Mouse (Mus musculus) CH12.LX (cell line): ENCODE measurements around the gene Pigr. TPM values are rescaled to one million over a fixed set of nuclear protein-coding genes. Genes with fewer than 3 reads are reported as not detected.

Source experiments
- DNase-seq: peaks from one replicate; pipeline ENCODE4 v3.0.0-alpha.2; 2013; ENCODE audit errors: extremely low read depth
- H3K27ac ChIP-seq: 2 replicates; pipeline ENCODE4 v1.5.1; 2012; ENCODE audit warnings: low read depth, mild to moderate bottlenecking, control low read depth, moderate library complexity; ENCODE audit not compliant: insufficient read depth
- H3K27me3 ChIP-seq: replicated peaks from 2 replicates; pipeline ENCODE3; 2012; ENCODE audit warnings: inconsistent platforms
- H3K36me3 ChIP-seq, 2 experiments: replicated peaks in 1 of 2; 2 replicates each; pipeline versions ENCODE3 to v1.6.1; 2012; ENCODE audit warnings: inconsistent platforms in 1 of 2, low read length in 1 of 2, mild to moderate bottlenecking in 1 of 2, mixed read lengths in 1 of 2, moderate library complexity in 1 of 2; ENCODE audit not compliant: control insufficient read depth in 1 of 2, insufficient read depth in 1 of 2
- H3K4me1 ChIP-seq, 2 experiments: 2 replicates each; pipeline ENCODE4 v1.6.1; 2012; ENCODE audit warnings: inconsistent platforms in 1 of 2, moderate library complexity in 1 of 2; ENCODE audit not compliant: insufficient read depth in 2 of 2, control insufficient read depth in 1 of 2
- H3K4me2 ChIP-seq: 2 replicates; pipeline ENCODE4 v1.6.1; 2012; ENCODE audit warnings: low read depth, mild to moderate bottlenecking, control low read depth; ENCODE audit not compliant: poor library complexity, insufficient read depth, severe bottlenecking
- H3K4me3 ChIP-seq, 3 experiments: fragments of 150-350 bp in 1 of 3; sonication (generic) in 1 of 3; replicated peaks in 1 of 3; 2 replicates each; pipeline versions ENCODE3 to v1.5.1; 2011 to 2012; ENCODE audit warnings: low read depth in 2 of 3, low read length in 2 of 3, mild to moderate bottlenecking in 2 of 3, moderate library complexity in 2 of 3, control low read depth in 1 of 3, improper control_type of control experiment in 1 of 3, inconsistent platforms in 1 of 3, mixed read lengths in 1 of 3; ENCODE audit not compliant: poor library complexity in 1 of 3
- H3K79me2 ChIP-seq: replicated peaks from 2 replicates; pipeline ENCODE4 v1.6.1; 2012; ENCODE audit warnings: mild to moderate bottlenecking, moderate library complexity; ENCODE audit not compliant: control insufficient read depth, poor library complexity, insufficient read depth, severe bottlenecking; ENCODE audit errors: extremely low read depth
- H3K9ac ChIP-seq: 2 replicates; pipeline ENCODE4 v1.6.1; 2012; ENCODE audit warnings: low read depth, mild to moderate bottlenecking, control low read depth, moderate library complexity; ENCODE audit not compliant: insufficient read depth
- H3K9me3 ChIP-seq: replicated peaks from 2 replicates; pipeline ENCODE3; 2012; ENCODE audit warnings: low read length, inconsistent platforms, mixed read lengths
- CHD1 ChIP-seq: IDR thresholded peaks from 2 replicates; pipeline ENCODE4 v1.6.1; 2012; ENCODE audit warnings: low read depth, low read length, improper control_type of control experiment, inconsistent platforms
- CHD2 ChIP-seq: IDR thresholded peaks from 2 replicates; pipeline ENCODE4 v1.6.1; 2011; ENCODE audit warnings: low read length, improper control_type of control experiment
- CTCF ChIP-seq, 2 experiments: IDR thresholded peaks in 1 of 2; conservative IDR thresholded peaks in 1 of 2; 2 replicates each; pipeline ENCODE4 v1.5.1; 2011 to 2012; ENCODE audit warnings: low read depth in 2 of 2, low read length in 2 of 2, improper control_type of control experiment in 1 of 2, inconsistent platforms in 1 of 2, mild to moderate bottlenecking in 1 of 2, moderate library complexity in 1 of 2
- E2F4 ChIP-seq: IDR thresholded peaks from 2 replicates; pipeline ENCODE4 v1.6.1; 2011; ENCODE audit warnings: low read depth, low read length, improper control_type of control experiment; ENCODE audit not compliant: insufficient replicate concordance
- EP300 ChIP-seq: IDR thresholded peaks from 2 replicates; pipeline ENCODE4 v1.6.1; 2011; ENCODE audit warnings: low read length, improper control_type of control experiment
- IRF4 ChIP-seq: IDR thresholded peaks from 2 replicates; pipeline ENCODE4 v1.6.1; 2014; ENCODE audit warnings: low read depth, mild to moderate bottlenecking, inconsistent platforms, low read length, improper control_type of control experiment
- JUN ChIP-seq: IDR thresholded peaks from 2 replicates; pipeline ENCODE4 v1.6.1; 2011; ENCODE audit warnings: low read depth, mild to moderate bottlenecking, low read length, improper control_type of control experiment, moderate library complexity; ENCODE audit not compliant: insufficient read depth
- JUND ChIP-seq: conservative IDR thresholded peaks from 2 replicates; pipeline ENCODE4 v1.6.1; 2011; ENCODE audit warnings: low read depth, low read length, improper control_type of control experiment
- MAX ChIP-seq: IDR thresholded peaks from 2 replicates; pipeline ENCODE4 v1.6.1; 2011; ENCODE audit warnings: low read length, improper control_type of control experiment
- MAZ ChIP-seq: IDR thresholded peaks from 2 replicates; pipeline ENCODE4 v1.6.1; 2012; ENCODE audit warnings: low read depth, mild to moderate bottlenecking, inconsistent platforms, low read length, improper control_type of control experiment, moderate library complexity
- MEF2A ChIP-seq: IDR thresholded peaks from 2 replicates; pipeline ENCODE4 v1.6.1; 2014; ENCODE audit warnings: low read depth, mild to moderate bottlenecking, inconsistent platforms, low read length, improper control_type of control experiment, borderline replicate concordance
- PAX5 ChIP-seq: IDR thresholded peaks from 2 replicates; pipeline ENCODE4 v1.6.1; 2012; ENCODE audit warnings: low read length, inconsistent platforms, mixed read lengths
- POLR2A ChIP-seq: IDR thresholded peaks from 2 replicates; pipeline ENCODE4 v1.6.1; 2011; ENCODE audit warnings: low read depth, mild to moderate bottlenecking, improper control_type of control experiment, low read length
- POLR2AphosphoS2 ChIP-seq: IDR thresholded peaks from 2 replicates; pipeline ENCODE4 v1.6.1; 2011; ENCODE audit warnings: low read depth, low read length, improper control_type of control experiment
- RAD21 ChIP-seq: IDR thresholded peaks from 2 replicates; pipeline ENCODE4 v1.6.1; 2011; ENCODE audit warnings: low read depth, mild to moderate bottlenecking, low read length, improper control_type of control experiment, moderate library complexity
- RCOR1 ChIP-seq: conservative IDR thresholded peaks from 2 replicates; pipeline ENCODE4 v1.6.1; 2012; ENCODE audit warnings: low read depth, mild to moderate bottlenecking, inconsistent platforms, low read length, improper control_type of control experiment
- SIN3A ChIP-seq: IDR thresholded peaks from 2 replicates; pipeline ENCODE4 v1.6.1; 2012; ENCODE audit warnings: low read length, improper control_type of control experiment, inconsistent platforms
- SMC3 ChIP-seq: IDR thresholded peaks from 2 replicates; pipeline ENCODE4 v1.6.1; 2011; ENCODE audit warnings: low read depth, low read length, improper control_type of control experiment
- UBTF ChIP-seq: IDR thresholded peaks from 2 replicates; pipeline ENCODE4 v1.6.1; 2012; ENCODE audit warnings: low read depth, mild to moderate bottlenecking, inconsistent platforms, low read length, improper control_type of control experiment, moderate library complexity
- USF1 ChIP-seq: IDR thresholded peaks from 2 replicates; pipeline ENCODE4 v1.6.1; 2014; ENCODE audit warnings: low read depth, mild to moderate bottlenecking, inconsistent platforms, low read length, improper control_type of control experiment
- USF2 ChIP-seq: conservative IDR thresholded peaks from 2 replicates; pipeline ENCODE4 v1.6.1; 2011; ENCODE audit warnings: low read depth, low read length, improper control_type of control experiment
- ZC3H11A ChIP-seq: IDR thresholded peaks from 2 replicates; pipeline ENCODE4 v1.6.1; 2012; ENCODE audit warnings: low read depth, mild to moderate bottlenecking, inconsistent platforms, low read length, improper control_type of control experiment
- ZKSCAN1 ChIP-seq: IDR thresholded peaks from 2 replicates; pipeline ENCODE4 v1.6.1; 2012; ENCODE audit warnings: low read depth, inconsistent platforms, low read length, improper control_type of control experiment, borderline replicate concordance
- ZNF384 ChIP-seq: IDR thresholded peaks from 2 replicates; pipeline ENCODE4 v1.6.1; 2012; ENCODE audit warnings: low read depth, low read length, improper control_type of control experiment, inconsistent platforms
- dilution Hi-C: fragments of 300-500 bp; cut with MboI; formaldehyde crosslinking; loops from 2 replicates; pipeline ENCODE4 v1.14.3; 2020; ENCODE audit warnings: low sequenced_read_pairs; ENCODE audit not compliant: extremely low pct_unique_long_range_greater_than_20kb, extremely low pct_ligation_motif_present
- in situ Hi-C: fragments of 300-500 bp; cut with MboI; formaldehyde crosslinking; loops from 3 replicates; pipeline ENCODE4 v1.14.3; 2019; ENCODE audit warnings: low sequenced_read_pairs, low pct_ligation_motif_present, low pct_unique_long_range_greater_than_20kb, mixed read lengths
- polyA plus RNA-seq: library from polyadenylated mRNA; unstranded; fragments of >175 nt; gene quantifications from 2 replicates; pipeline ENCODE4 v1.2.1, GENCODE M21; 2012; ENCODE audit warnings: low read depth; ENCODE audit not compliant: insufficient read length
- total RNA-seq, 2 experiments: library from RNA; depleted of rRNA; stranded (reverse); fragments of 300-350 nt in 1 of 2; fragments of >200 nt in 1 of 2; gene quantifications; 2 replicates each; pipeline ENCODE4 v1.2.3; 2012 to 2014

Gene Pigr
- total and polyA plus RNA-seq, 3 experiments = 0.04 to 0.21 TPM; not detected in 1

- H3K27ac ChIP-seq = no peak overlapping the region
- TF ChIP-seq ZKSCAN1 (no peak), E2F4 (no peak), UBTF (no peak), RCOR1 (no peak), SIN3A (no peak), ZNF384 (peak; percentile 47), CHD1 (no peak), RAD21 (peak; percentile 79), MAX (no peak), USF1 (no peak), CTCF (conservative IDR thresholded peaks at IDR 0.05 in 1 of 2, IDR thresholded peaks at IDR 0.05 in 1 of 2; ENCODE audit: low read depth in 2 of 2, low read length in 2 of 2) (peak; percentile 38 to 86; a peak in 2 of 4 replicates), USF2 (no peak), EP300 (peak; percentile 25; the same call in 1 of the 2 replicates), POLR2A (no peak), PAX5 (no peak), MEF2A (no peak), JUND (0 out of 2 replicates have a peak, but pooled peaks have one; percentile 25), SMC3 (peak; percentile 88), CHD2 (no peak), POLR2AphosphoS2 (no peak), MAZ (no peak), ZC3H11A (peak; percentile 21; the same call in 1 of the 2 replicates), IRF4 (peak; percentile 52; the same call in 1 of the 2 replicates), JUN (0 out of 2 replicates have a peak, but pooled peaks have one; percentile 14)
- H3K4me2 ChIP-seq = no peak overlapping the region
- no peaks in the 10 kb centered on the region for H3K9me3 ChIP-seq
- H3K36me3 ChIP-seq = no peaks in the 10 kb centered on the region
- no peaks in the 10 kb centered on the region for H3K79me2 ChIP-seq
- DNase-seq = peak; percentile 88
- in situ Hi-C loops (loop anchor here (5.0 kb wide), 1 partner anchor 44 kb away; no protein-coding TSS in a partner anchor), dilution Hi-C loops (no loop called here)
- H3K4me3 ChIP-seq = no peak overlapping the region
- peaks cover 0 to 14% of the 10 kb centered on the region in 2 experiments; a peak in 2 of 4 replicates for H3K4me1 ChIP-seq
- H3K9ac ChIP-seq = no peak overlapping the region
- no peaks in the 10 kb centered on the region for H3K27me3 ChIP-seq
Measured at GRCm38 (mm10) chr1:130838288-130838687, 11.8 kb downstream of the Pigr start.
